Mouse (Mus musculus) lung, embryonic 15.5 days (tissue): Measurements from ENCODE around the gene Fcor. TPM values are rescaled to one million over a fixed set of nuclear protein-coding genes. Genes with fewer than 3 reads are reported as not detected.
A peak's percentile ranks its signal among the peaks of the same experiment; 100 is the strongest.

ENCODE experiments used
- ATAC-seq: fragments of 200-750 bp; cut with Nextera tagmentation; 2 replicates; pipeline ENCODE4 v1.8.0; 2017; ENCODE audit warnings: moderate number of reproducible peaks, borderline replicate concordance; ENCODE audit not compliant: low FRiP score, low TSS enrichment; ENCODE audit errors: extremely low read depth
- H3K27ac ChIP-seq: fragments of 300-500 bp; sonication (generic); 2 replicates; pipeline ENCODE4 v1.5.1; 2015; ENCODE audit warnings: moderate library complexity, mild to moderate bottlenecking, inconsistent platforms
- H3K27me3 ChIP-seq: fragments of 300-500 bp; sonication (generic); 2 replicates; pipeline ENCODE4 v1.6.1; 2015; ENCODE audit warnings: inconsistent platforms
- H3K36me3 ChIP-seq: fragments of 300-500 bp; sonication (generic); 2 replicates; pipeline ENCODE4 v1.6.1; 2015; ENCODE audit warnings: inconsistent platforms
- H3K4me1 ChIP-seq: fragments of 300-500 bp; sonication (generic); 2 replicates; pipeline ENCODE4 v1.6.1; 2015; ENCODE audit warnings: inconsistent platforms
- H3K4me2 ChIP-seq: fragments of 300-500 bp; sonication (generic); 2 replicates; pipeline ENCODE4 v1.6.1; 2015; ENCODE audit warnings: inconsistent platforms, mild to moderate bottlenecking, moderate library complexity
- H3K4me3 ChIP-seq: fragments of 300-500 bp; sonication (generic); 2 replicates; pipeline ENCODE4 v1.5.1; 2015; ENCODE audit warnings: mild to moderate bottlenecking, inconsistent platforms
- H3K9ac ChIP-seq: fragments of 300-500 bp; sonication (generic); 2 replicates; pipeline ENCODE4 v1.6.1; 2015; ENCODE audit warnings: inconsistent platforms
- H3K9me3 ChIP-seq: fragments of 300-500 bp; sonication (generic); 2 replicates; pipeline ENCODE4 v1.6.1; 2016; ENCODE audit warnings: inconsistent platforms
- whole genome bisulfite sequencing: fragments of 180-500 bp; shearing (Covaris S2); methylation state at CpG from one replicate; pipeline ENCODE4 v1.1.7; 2015; 5-methylcytosine and 5-hydroxymethylcytosine counted together
- polyA plus RNA-seq: library from polyadenylated mRNA; unstranded; fragments of >200 nt; fragmentation: Nextera tagmentation; extraction: Ambion mirVana; gene quantifications from 2 replicates; pipeline ENCODE4 v1.2.1, GENCODE M21; 2015

The Fcor gene
- polyA plus RNA-seq, 1 experiment from 2014 or later: 8.2 TPM

DNA sequence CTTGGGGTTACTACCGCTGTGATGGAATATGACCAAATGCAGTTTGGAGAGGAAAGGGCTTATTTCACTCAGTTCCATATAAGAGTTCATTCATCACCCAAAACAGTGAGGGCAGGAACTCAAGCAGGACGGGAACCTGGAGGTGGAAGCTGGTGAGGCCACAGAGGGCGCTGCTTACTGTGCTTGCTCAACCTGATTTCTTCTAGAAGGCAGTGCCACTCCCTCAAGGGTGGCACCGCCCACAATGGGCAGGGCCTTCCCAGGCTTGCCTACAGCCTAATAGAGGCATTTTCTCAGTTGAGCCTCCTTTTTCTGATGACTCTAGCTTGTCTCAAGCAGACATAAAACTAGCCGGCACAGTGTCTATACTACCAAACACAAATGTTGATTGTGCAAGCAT is 26.4 kb downstream of the Fcor start:
- ATAC-seq: no peak; the same call in 1 of the 2 replicates
- Histone ChIP-seq H3K9ac (no peak overlapping the region), H3K27ac (no peak overlapping the region), H3K4me3 (no peak overlapping the region), H3K4me1 (no peaks in the 10 kb centered on the region), H3K27me3 (no peaks in the 10 kb centered on the region), H3K4me2 (no peak overlapping the region), H3K36me3 (no peaks in the 10 kb centered on the region), H3K9me3 (no peaks in the 10 kb centered on the region)
- WGBS: 14% methylated on average over 5 of the region's 5 CpGs

GRCm38 (mm10) chr8:3631478-3631875 is 40.7 kb downstream of the Fcor start:
- Histone ChIP-seq H3K36me3 (no peaks in the 10 kb centered on the region), H3K4me3 (peak overlapping the region; percentile 63), H3K4me1 (no peaks in the 10 kb centered on the region), H3K27me3 (peaks cover 8% of the 10 kb centered on the region; the same call in 1 of the 2 replicates), H3K27ac (no peak overlapping the region), H3K4me2 (peak overlapping the region; percentile 75), H3K9ac (peak overlapping the region; percentile 52), H3K9me3 (no peaks in the 10 kb centered on the region)
- WGBS: 11% methylated on average over 8 of the region's 8 CpGs
- ATAC-seq: peak; percentile 51

DNA sequence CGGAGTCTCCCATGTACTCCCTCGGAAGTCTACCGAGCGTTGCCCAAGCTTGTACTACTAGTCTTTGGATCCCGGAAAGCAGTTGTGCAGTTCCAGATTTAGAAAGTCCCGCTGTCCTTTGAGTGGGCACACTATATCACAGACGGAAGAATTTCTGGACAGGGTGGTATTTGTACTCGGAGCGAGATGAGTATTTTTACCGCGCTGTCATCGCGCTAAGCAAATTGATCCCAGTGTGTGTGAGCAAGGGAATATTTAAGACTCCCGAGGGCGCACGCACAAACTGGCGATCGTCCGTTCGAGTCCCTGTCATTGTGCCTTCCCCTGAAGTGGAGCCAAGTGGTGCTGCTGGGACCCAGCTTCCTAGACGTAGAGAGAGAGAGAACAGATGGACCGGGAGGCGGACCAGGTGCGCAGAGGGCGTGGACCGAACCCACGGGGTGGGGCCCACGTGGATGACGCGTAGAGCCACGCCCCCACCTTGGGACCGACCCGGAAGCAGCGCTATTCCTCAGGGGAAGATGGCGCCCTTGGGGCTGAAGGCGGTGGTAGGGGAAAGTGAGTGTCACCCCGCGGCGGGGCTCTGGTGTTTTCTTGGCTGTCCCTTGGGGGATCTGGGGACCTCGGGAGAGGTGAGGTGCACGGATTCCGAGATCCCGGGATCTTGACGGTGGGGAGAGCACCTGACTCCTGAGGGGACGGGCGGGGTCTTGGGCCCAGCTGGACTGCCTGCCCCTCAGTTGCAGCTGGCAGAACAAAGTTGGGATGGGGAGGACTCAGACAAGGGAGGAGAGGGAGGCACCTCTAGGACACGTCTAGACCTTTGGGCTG is 41.3 kb downstream of the Fcor start, which contains the start of gene Stxbp2:
Gene Stxbp2, plus strand, starts transcription at position 309 of the 831 bp plus-strand sequence.
- 5% methylated on average over 47 of the region's 47 CpGs for WGBS
- Histone ChIP-seq H3K9me3 (no peaks in the 10 kb centered on the region), H3K4me1 (no peaks in the 10 kb centered on the region), H3K4me2 (peak within 1 kb of the TSS; percentile 75), H3K27me3 (peaks cover 8% of the 10 kb centered on the region; the same call in 1 of the 2 replicates), H3K27ac (no peak within 1 kb of the TSS), H3K36me3 (no peaks in the 10 kb centered on the region), H3K4me3 (peak within 1 kb of the TSS; percentile 63), H3K9ac (peak within 1 kb of the TSS; percentile 52)
- ATAC-seq: peak; percentile 91

- WGBS: 19% methylated on average over 5 of the region's 5 CpGs
- no peak overlapping the region for H3K27ac ChIP-seq
- no peak overlapping the region for H3K4me2 ChIP-seq
- peaks cover 8% of the 10 kb centered on the region; the same call in 1 of the 2 replicates for H3K27me3 ChIP-seq
- no peak for ATAC-seq
- H3K36me3 ChIP-seq: no peaks in the 10 kb centered on the region
- H3K9me3 ChIP-seq: no peaks in the 10 kb centered on the region
- no peaks in the 10 kb centered on the region for H3K4me1 ChIP-seq
- H3K4me3 ChIP-seq: no peak overlapping the region
- H3K9ac ChIP-seq: no peak overlapping the region
These were observed 44.1 kb downstream of the Fcor start for GRCm38 (mm10) chr8:3628014-3628413.

DNA sequence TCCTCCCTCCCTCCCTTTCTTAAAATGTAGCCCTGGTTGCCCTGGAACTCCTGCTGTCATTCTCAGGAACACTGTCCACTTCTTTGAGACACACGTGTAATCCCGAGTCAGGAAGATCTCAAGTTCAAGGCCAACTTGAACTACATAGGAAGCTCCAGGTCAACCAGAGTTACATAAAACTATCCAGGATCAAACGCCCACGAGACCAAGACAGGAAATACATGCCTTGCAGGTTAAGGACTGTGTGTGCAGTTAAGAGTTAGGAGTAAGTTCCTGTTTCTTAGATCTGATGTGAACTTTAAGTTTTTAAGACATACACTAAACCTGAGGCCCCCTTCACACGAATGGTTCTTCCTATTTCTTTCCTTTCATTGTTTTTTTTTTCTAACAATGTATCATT is 45.2 kb downstream of the Fcor start:
- Histone ChIP-seq H3K9ac (no peak overlapping the region), H3K27ac (no peak overlapping the region), H3K27me3 (peaks cover 8% of the 10 kb centered on the region; the same call in 1 of the 2 replicates), H3K4me1 (peaks cover 5% of the 10 kb centered on the region), H3K9me3 (no peaks in the 10 kb centered on the region), H3K4me2 (no peak overlapping the region), H3K36me3 (no peaks in the 10 kb centered on the region), H3K4me3 (no peak overlapping the region)
- WGBS: 50% methylated on average over 5 of the region's 5 CpGs
- no peak for ATAC-seq

GRCm38 (mm10) chr8:3625445-3625844 is 46.7 kb downstream of the Fcor start, which contains the start of gene Pcp2:
Gene Pcp2, minus strand, starts transcription at chr8:3625545.
- H3K27me3 ChIP-seq: peaks cover 8% of the 10 kb centered on the region; the same call in 1 of the 2 replicates
- H3K27ac ChIP-seq: no peak within 1 kb of the TSS
- H3K4me2 ChIP-seq: no peak within 1 kb of the TSS
- H3K4me1 ChIP-seq: peaks cover 8% of the 10 kb centered on the region
- no peak for ATAC-seq
- 43% methylated on average over 1 of the region's 1 CpGs for WGBS
- H3K36me3 ChIP-seq: no peaks in the 10 kb centered on the region
- H3K9ac ChIP-seq: no peak within 1 kb of the TSS
- no peak within 1 kb of the TSS for H3K4me3 ChIP-seq
- H3K9me3 ChIP-seq: no peaks in the 10 kb centered on the region

DNA sequence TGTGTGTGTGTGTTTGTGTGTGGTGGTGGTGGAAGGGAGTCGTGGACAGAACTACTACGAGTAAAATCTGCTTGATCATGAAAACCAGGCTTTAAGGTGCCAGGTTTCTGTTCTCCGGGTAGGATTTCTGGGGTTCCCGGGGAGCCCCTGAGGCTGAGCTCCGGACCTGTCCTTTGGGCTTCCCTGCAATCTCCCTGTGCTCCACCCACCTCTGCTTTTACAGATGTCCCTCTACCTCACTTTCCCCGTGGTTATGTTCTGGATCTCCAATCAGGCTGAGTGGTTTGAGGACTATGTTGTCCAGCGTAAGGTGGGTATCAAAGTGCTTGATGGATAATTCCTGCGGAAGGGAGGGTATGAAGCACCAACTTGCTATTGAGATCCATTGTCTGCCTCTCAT is 50.0 kb downstream of the Fcor start:
- Histone ChIP-seq H3K27ac (no peak overlapping the region), H3K27me3 (no peaks in the 10 kb centered on the region), H3K4me1 (peaks cover 17% of the 10 kb centered on the region), H3K36me3 (peaks cover 8% of the 10 kb centered on the region), H3K9me3 (no peaks in the 10 kb centered on the region), H3K4me2 (peak overlapping the region; percentile 68), H3K9ac (peak overlapping the region; percentile 56; the same call in 1 of the 2 replicates), H3K4me3 (peak overlapping the region; percentile 79)
- 60% methylated on average over 8 of the region's 8 CpGs for WGBS
- ATAC-seq: no peak

GRCm38 (mm10) chr8:3621199-3621970 is 50.8 kb downstream of the Fcor start, which contains the start of the genes Xab2 and Pet100:
Gene Xab2, minus strand, starts transcription at chr8:3621316.
Gene Pet100, plus strand, starts transcription at chr8:3621548.
- peak within 1 kb of the TSS; percentile 68 for H3K4me2 ChIP-seq
- under 1% methylated on average over 33 of the region's 37 CpGs for WGBS
- H3K36me3 ChIP-seq: peaks cover 10% of the 10 kb centered on the region
- peaks cover 17% of the 10 kb centered on the region for H3K4me1 ChIP-seq
- H3K27me3 ChIP-seq: no peaks in the 10 kb centered on the region
- ATAC-seq: peak; percentile 98
- H3K9me3 ChIP-seq: no peaks in the 10 kb centered on the region
- peak within 1 kb of the TSS; percentile 79 for H3K4me3 ChIP-seq
- H3K27ac ChIP-seq: no peak within 1 kb of the TSS
- peak within 1 kb of the TSS; percentile 71 for H3K9ac ChIP-seq

Other genes with a start within 250 kb of the Fcor start
- 9.2 and 11.4 TPM in 2 replicates for gene Pex11g, start 204.7 kb downstream of the Fcor start, polyA plus RNA-seq
- not detected in 2 replicates for gene Tex45, start 201.5 kb downstream of the Fcor start, polyA plus RNA-seq
- 44.6 and 45.2 TPM in 2 replicates for gene Zfp358, start 179.2 kb downstream of the Fcor start, polyA plus RNA-seq
- gene Mcoln1, start 171.9 kb downstream of the Fcor start, polyA plus RNA-seq: 45.7 and 50.7 TPM in 2 replicates
- gene Pnpla6, start 157.0 kb downstream of the Fcor start, polyA plus RNA-seq: 21.7 and 29.9 TPM in 2 replicates
- 0.77 and 1.1 TPM in 2 replicates for gene C330021F23Rik, start 104.4 kb downstream of the Fcor start, polyA plus RNA-seq
- gene Camsap3, start 85.1 kb downstream of the Fcor start, polyA plus RNA-seq: 5.8 and 6.9 TPM in 2 replicates
- gene Xab2, start 51.0 kb downstream of the Fcor start, polyA plus RNA-seq: 58.0 and 61.8 TPM in 2 replicates
- gene Pet100, start 50.8 kb downstream of the Fcor start, polyA plus RNA-seq: 83.5 and 91.0 TPM in 2 replicates
- 0.12 TPM in 1 of 2 replicates, not detected in the other for gene Pcp2, start 46.8 kb downstream of the Fcor start, polyA plus RNA-seq
- 75.6 and 84.6 TPM in 2 replicates for gene Stxbp2, start 41.4 kb downstream of the Fcor start, polyA plus RNA-seq
- gene Retn, start 16.6 kb downstream of the Fcor start, polyA plus RNA-seq: not detected in 2 replicates
- gene Mcemp1, start 6.6 kb downstream of the Fcor start, polyA plus RNA-seq: 1.8 and 2.0 TPM in 2 replicates
- gene Trappc5, start 3.9 kb upstream of the Fcor start, polyA plus RNA-seq: 38.4 and 39.4 TPM in 2 replicates
- gene Fcer2a, start 21.8 kb upstream of the Fcor start, polyA plus RNA-seq: 0.23 TPM in 1 of 2 replicates, not detected in the other
- 0.40 and 0.47 TPM in 2 replicates for gene Clec4g, start 48.3 kb upstream of the Fcor start, polyA plus RNA-seq
- 0.26 and 0.34 TPM in 2 replicates for gene Cd209a, start 76.6 kb upstream of the Fcor start, polyA plus RNA-seq
- gene Cd209e, start 181.9 kb upstream of the Fcor start, polyA plus RNA-seq: not detected in 2 replicates
- not detected in 2 replicates for gene Cd209d, start 206.2 kb upstream of the Fcor start, polyA plus RNA-seq